Mouse (Mus musculus): ENCODE results near the gene Aqp1. TPM values are rescaled to one million over a fixed set of nuclear protein-coding genes. Genes with fewer than 3 reads are reported as not detected.

Gene Aqp1
- polyA plus RNA-seq, 1 experiment from 2014 or later = 0.56 TPM

DNA sequence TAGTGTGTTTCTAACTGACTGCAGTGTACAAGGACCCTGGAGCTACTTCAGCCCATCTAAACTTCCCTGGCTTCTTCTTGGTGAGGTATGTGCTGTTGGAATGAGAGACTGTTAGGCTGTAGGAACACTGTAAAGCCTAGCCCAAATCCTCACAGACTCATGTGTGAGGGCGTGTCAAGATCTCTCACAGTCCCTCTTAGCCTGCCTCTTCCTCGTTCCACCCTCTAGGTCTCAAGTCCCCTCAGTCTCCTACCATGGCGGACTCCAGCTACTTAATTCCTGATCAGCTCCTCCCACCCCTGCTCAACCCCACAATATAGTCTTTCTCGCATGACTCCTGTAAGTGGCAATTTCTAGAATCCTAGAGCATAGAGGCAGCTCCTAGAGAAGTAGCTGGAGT lies 13.0 kb downstream of the Aqp1 start:
- ATAC-seq (ENCODE audit: low FRiP score) = no peak
- 91% methylated on average over 4 of the region's 4 CpGs for WGBS
- H3K36me3 ChIP-seq (ENCODE audit: control insufficient read depth, insufficient read depth, low read length) = no peaks in the 10 kb centered on the region

DNA sequence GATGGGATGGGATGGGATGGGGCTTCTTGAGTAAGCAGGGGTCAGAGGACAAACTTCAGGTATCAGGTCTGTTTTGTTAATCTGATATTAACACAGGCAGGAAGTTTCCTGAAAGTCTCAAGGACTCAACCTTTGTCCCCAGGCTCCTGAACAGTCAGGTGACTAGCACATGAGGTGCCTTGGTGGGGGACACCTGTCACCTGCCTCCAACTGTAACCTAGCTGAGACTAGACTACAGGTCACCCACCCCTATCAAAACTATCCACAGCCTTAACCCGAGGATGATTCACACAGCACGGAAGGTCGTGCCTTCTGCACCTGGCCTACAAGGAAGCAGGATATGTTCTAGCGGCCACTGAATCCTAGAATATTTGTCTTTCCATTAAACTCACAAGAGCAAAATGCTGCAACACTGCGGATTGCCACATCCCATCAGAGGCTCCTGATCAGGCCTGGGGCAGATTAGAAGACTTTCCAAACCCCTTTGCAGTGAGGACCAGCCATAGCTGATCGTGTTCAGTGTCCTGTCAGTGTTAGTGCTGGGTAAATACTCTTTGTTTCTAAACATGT lies 14.2 kb downstream of the Aqp1 start:
- H3K4me3 ChIP-seq (ENCODE audit: low read depth, low read length) = no peak overlapping the region
- DNase-seq (ENCODE audit: low spot score) = no peak
- H3K36me3 ChIP-seq (ENCODE audit: control insufficient read depth, insufficient read depth, low read length) = no peaks in the 10 kb centered on the region
- no peak for ATAC-seq (ENCODE audit: low FRiP score)
- H3K4me1 ChIP-seq (replicated peaks; ENCODE audit: control insufficient read depth, insufficient read depth, low read length) = no peaks in the 10 kb centered on the region
- H3K27ac ChIP-seq (ENCODE audit: low read depth, low read length) = no peak overlapping the region
- H3K27me3 ChIP-seq (ENCODE audit: control insufficient read depth, insufficient read depth, low read length) = no peaks in the 10 kb centered on the region
- no peak overlapping the region for H3K4me2 ChIP-seq (replicated peaks; ENCODE audit: low read depth, low read length)
- H3K9me3 ChIP-seq (ENCODE audit: control insufficient read depth, low read length) = no peaks in the 10 kb centered on the region
- 92% methylated on average over 6 of the region's 6 CpGs for WGBS
- no peak overlapping the region for H3K9ac ChIP-seq (ENCODE audit: low read depth, low read length)

More for the DNA sequence above, 13.0 kb downstream of the Aqp1 start:
- Histone ChIP-seq H3K27me3 (ENCODE audit: control insufficient read depth, insufficient read depth, low read length) (no peaks in the 10 kb centered on the region), H3K4me2 (replicated peaks; ENCODE audit: low read depth, low read length) (no peak overlapping the region), H3K4me3 (ENCODE audit: low read depth, low read length) (no peak overlapping the region), H3K9me3 (ENCODE audit: control insufficient read depth, low read length) (no peaks in the 10 kb centered on the region), H3K27ac (ENCODE audit: low read depth, low read length) (no peak overlapping the region), H3K9ac (ENCODE audit: low read depth, low read length) (no peak overlapping the region), H3K4me1 (replicated peaks; ENCODE audit: control insufficient read depth, insufficient read depth, low read length) (no peaks in the 10 kb centered on the region)
- DNase-seq (ENCODE audit: low spot score) = no peak

GRCm38 (mm10) chr6:55351712-55352111 lies 15.5 kb downstream of the Aqp1 start:
- H3K9ac ChIP-seq (ENCODE audit: low read depth, low read length) = no peak overlapping the region
- no peak for ATAC-seq (ENCODE audit: low FRiP score)
- DNase-seq (ENCODE audit: low spot score) = no peak
- no peak overlapping the region for H3K4me3 ChIP-seq (ENCODE audit: low read depth, low read length)
- 77% methylated on average over 7 of the region's 7 CpGs for WGBS
- no peaks in the 10 kb centered on the region for H3K27me3 ChIP-seq (ENCODE audit: control insufficient read depth, insufficient read depth, low read length)
- no peak overlapping the region for H3K27ac ChIP-seq (ENCODE audit: low read depth, low read length)
- no peaks in the 10 kb centered on the region for H3K4me1 ChIP-seq (replicated peaks; ENCODE audit: control insufficient read depth, insufficient read depth, low read length)
- H3K4me2 ChIP-seq (replicated peaks; ENCODE audit: low read depth, low read length) = no peak overlapping the region
- no peaks in the 10 kb centered on the region for H3K9me3 ChIP-seq (ENCODE audit: control insufficient read depth, low read length)
- H3K36me3 ChIP-seq (ENCODE audit: control insufficient read depth, insufficient read depth, low read length) = no peaks in the 10 kb centered on the region

- H3K9me3 ChIP-seq (ENCODE audit: control insufficient read depth, low read length) = no peaks in the 10 kb centered on the region
- no peak overlapping the region for H3K9ac ChIP-seq (ENCODE audit: low read depth, low read length)
- H3K36me3 ChIP-seq (ENCODE audit: control insufficient read depth, insufficient read depth, low read length) = no peaks in the 10 kb centered on the region
- H3K4me3 ChIP-seq (ENCODE audit: low read depth, low read length) = no peak overlapping the region
- WGBS = 80% methylated on average over 12 of the region's 12 CpGs
- no peaks in the 10 kb centered on the region for H3K4me1 ChIP-seq (replicated peaks; ENCODE audit: control insufficient read depth, insufficient read depth, low read length)
- no peak overlapping the region for H3K27ac ChIP-seq (ENCODE audit: low read depth, low read length)
- H3K27me3 ChIP-seq (ENCODE audit: control insufficient read depth, insufficient read depth, low read length) = no peaks in the 10 kb centered on the region
- DNase-seq (ENCODE audit: low spot score) = no peak
- ATAC-seq (ENCODE audit: low FRiP score) = no peak
- no peak overlapping the region for H3K4me2 ChIP-seq (replicated peaks; ENCODE audit: low read depth, low read length)
Observed at GRCm38 (mm10) chr6:55353711-55354445, 17.6 kb downstream of the Aqp1 start.

GRCm38 (mm10) chr6:55354456-55355117 lies 18.4 kb downstream of the Aqp1 start:
- no peaks in the 10 kb centered on the region for H3K4me1 ChIP-seq (replicated peaks; ENCODE audit: control insufficient read depth, insufficient read depth, low read length)
- H3K9me3 ChIP-seq (ENCODE audit: control insufficient read depth, low read length) = no peaks in the 10 kb centered on the region
- no peak overlapping the region for H3K27ac ChIP-seq (ENCODE audit: low read depth, low read length)
- no peaks in the 10 kb centered on the region for H3K36me3 ChIP-seq (ENCODE audit: control insufficient read depth, insufficient read depth, low read length)
- WGBS = 65% methylated on average over 4 of the region's 4 CpGs
- DNase-seq (ENCODE audit: low spot score) (no peak), ATAC-seq (ENCODE audit: low FRiP score) (no peak)
- H3K27me3 ChIP-seq (ENCODE audit: control insufficient read depth, insufficient read depth, low read length) = no peaks in the 10 kb centered on the region
- H3K4me3 ChIP-seq (ENCODE audit: low read depth, low read length) = no peak overlapping the region
- no peak overlapping the region for H3K4me2 ChIP-seq (replicated peaks; ENCODE audit: low read depth, low read length)
- no peak overlapping the region for H3K9ac ChIP-seq (ENCODE audit: low read depth, low read length)

DNA sequence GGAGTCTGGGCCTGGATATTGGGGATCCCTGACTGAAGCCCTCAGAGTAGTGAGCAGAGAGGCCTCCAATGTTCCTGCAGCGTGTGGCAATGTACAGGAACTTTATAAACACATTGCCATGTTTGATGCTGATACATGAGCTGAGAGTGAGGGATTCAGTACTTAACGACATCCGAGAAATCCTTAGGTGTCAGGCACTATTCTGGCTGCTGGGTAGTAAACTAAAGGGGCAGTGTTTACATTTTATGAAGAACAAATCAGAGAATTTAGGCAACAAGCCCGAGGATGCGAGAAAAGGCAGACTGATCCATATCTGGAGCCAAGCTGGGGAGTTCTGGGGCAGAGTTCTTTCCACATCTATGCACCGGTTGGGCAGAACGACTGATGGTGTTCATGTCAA lies 19.3 kb downstream of the Aqp1 start:
- no peak overlapping the region for H3K9ac ChIP-seq (ENCODE audit: low read depth, low read length)
- no peak overlapping the region for H3K4me3 ChIP-seq (ENCODE audit: low read depth, low read length)
- H3K4me2 ChIP-seq (replicated peaks; ENCODE audit: low read depth, low read length) = no peak overlapping the region
- H3K27ac ChIP-seq (ENCODE audit: low read depth, low read length) = no peak overlapping the region
- no peak for DNase-seq (ENCODE audit: low spot score)
- H3K27me3 ChIP-seq (ENCODE audit: control insufficient read depth, insufficient read depth, low read length) = no peaks in the 10 kb centered on the region
- H3K4me1 ChIP-seq (replicated peaks; ENCODE audit: control insufficient read depth, insufficient read depth, low read length) = no peaks in the 10 kb centered on the region
- no peak for ATAC-seq (ENCODE audit: low FRiP score)
- no peaks in the 10 kb centered on the region for H3K36me3 ChIP-seq (ENCODE audit: control insufficient read depth, insufficient read depth, low read length)
- 89% methylated on average over 7 of the region's 7 CpGs for WGBS
- H3K9me3 ChIP-seq (ENCODE audit: control insufficient read depth, low read length) = no peaks in the 10 kb centered on the region

DNA sequence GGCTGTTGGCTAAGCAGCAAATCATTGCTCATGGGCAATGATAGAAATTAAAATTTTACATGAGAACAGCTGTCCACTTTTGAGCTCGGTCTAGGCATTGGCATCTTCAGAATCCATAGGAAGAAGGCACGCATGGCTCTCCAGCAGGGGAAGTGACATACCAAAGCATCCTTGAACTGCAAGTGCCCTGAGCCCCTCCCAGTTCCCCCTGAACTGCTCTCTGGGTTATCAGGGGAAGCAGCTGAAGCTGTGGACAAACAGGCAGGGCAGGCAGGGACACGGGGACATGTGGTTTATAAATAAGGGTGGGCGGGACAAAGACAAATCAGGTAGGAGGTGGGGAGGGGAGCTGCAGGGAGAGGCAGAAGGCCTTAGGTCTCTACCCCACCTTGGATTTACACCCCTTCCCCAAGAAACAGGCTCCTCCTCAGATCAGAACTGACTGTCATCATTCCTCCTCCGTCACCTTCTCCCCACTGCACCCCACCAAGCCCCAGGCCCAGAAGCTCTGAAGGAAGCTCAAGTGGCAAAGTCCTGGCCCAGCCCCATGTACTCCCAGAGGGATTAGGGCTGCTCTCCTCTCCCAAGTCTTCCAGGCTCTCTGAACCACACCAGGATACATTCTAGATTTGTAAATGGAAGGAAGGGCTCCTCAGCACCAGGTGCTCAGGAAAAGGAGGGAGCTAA lies 19.9 kb downstream of the Aqp1 start:
- Histone ChIP-seq H3K4me3 (ENCODE audit: low read depth, low read length) (no peak overlapping the region), H3K27ac (ENCODE audit: low read depth, low read length) (no peak overlapping the region), H3K4me2 (replicated peaks; ENCODE audit: low read depth, low read length) (no peak overlapping the region), H3K27me3 (ENCODE audit: control insufficient read depth, insufficient read depth, low read length) (no peaks in the 10 kb centered on the region), H3K9me3 (ENCODE audit: control insufficient read depth, low read length) (no peaks in the 10 kb centered on the region), H3K36me3 (ENCODE audit: control insufficient read depth, insufficient read depth, low read length) (no peaks in the 10 kb centered on the region), H3K4me1 (replicated peaks; ENCODE audit: control insufficient read depth, insufficient read depth, low read length) (no peaks in the 10 kb centered on the region), H3K9ac (ENCODE audit: low read depth, low read length) (no peak overlapping the region)
- ATAC-seq (ENCODE audit: low FRiP score) = no peak
- no peak for DNase-seq (ENCODE audit: low spot score)
- WGBS = 75% methylated on average over 5 of the region's 5 CpGs

GRCm38 (mm10) chr6:55356976-55357635 lies 20.9 kb downstream of the Aqp1 start:
- ATAC-seq (ENCODE audit: low FRiP score) (no peak), DNase-seq (ENCODE audit: low spot score) (no peak)
- no peak overlapping the region for H3K4me2 ChIP-seq (replicated peaks; ENCODE audit: low read depth, low read length)
- no peak overlapping the region for H3K4me3 ChIP-seq (ENCODE audit: low read depth, low read length)
- H3K36me3 ChIP-seq (ENCODE audit: control insufficient read depth, insufficient read depth, low read length) = no peaks in the 10 kb centered on the region
- 71% methylated on average over 5 of the region's 5 CpGs for WGBS
- H3K9me3 ChIP-seq (ENCODE audit: control insufficient read depth, low read length) = no peaks in the 10 kb centered on the region
- no peaks in the 10 kb centered on the region for H3K4me1 ChIP-seq (replicated peaks; ENCODE audit: control insufficient read depth, insufficient read depth, low read length)
- H3K27me3 ChIP-seq (ENCODE audit: control insufficient read depth, insufficient read depth, low read length) = no peaks in the 10 kb centered on the region
- no peak overlapping the region for H3K27ac ChIP-seq (ENCODE audit: low read depth, low read length)
- H3K9ac ChIP-seq (ENCODE audit: low read depth, low read length) = no peak overlapping the region

Measured in hindbrain, embryonic 11.5 days (tissue).